ENCODE assay signal across 15 mouse cellular contexts in the genomic region with DNA sequence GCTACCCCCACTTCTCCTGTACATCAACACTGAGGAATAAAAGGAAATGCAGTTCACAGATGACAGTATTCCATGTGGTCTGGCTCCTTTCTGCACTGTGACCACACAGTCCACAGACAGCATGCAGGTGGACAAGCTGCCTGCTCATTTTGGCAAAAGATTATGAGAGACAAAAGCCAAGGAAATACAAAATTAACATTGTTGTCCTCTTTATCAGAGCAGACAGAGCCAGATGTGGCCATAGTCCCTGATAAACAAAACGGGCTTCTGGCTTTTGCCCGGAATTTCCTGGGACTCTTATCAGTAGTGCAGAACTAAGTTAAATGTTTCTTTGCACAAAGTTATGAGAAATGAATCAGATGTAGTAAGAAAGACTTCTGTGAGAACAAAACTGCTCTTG.
DNase-seq lines count a peak whose midpoint lies in the region; ATAC-seq lines count a peak whose summit lies in the region.
"Had no signal": no experiment of that assay in that cellular context is flagged by ENCODE, and none has a peak within 500 bp of the region (broad histone marks: within the 10 kb centered on the region; RNA-seq: fewer than 3 reads in every experiment).

No protein-coding gene starts in this region.

- no peaks in the 10 kb centered on the region for H3K9me3 ChIP-seq in heart, embryonic 15.5 days (replicated peaks)
- H3K9me3 ChIP-seq in liver, embryonic 11.5 days (ENCODE audit: control insufficient read depth, low read length): no peaks in the 10 kb centered on the region
- H3K9me3 ChIP-seq in neural tube, embryonic 15.5 days (replicated peaks): no peaks in the 10 kb centered on the region
- H3K9me3 ChIP-seq in midbrain, embryonic 11.5 days (ENCODE audit: control insufficient read depth, low read length): no peaks in the 10 kb centered on the region
- H3K9me3 ChIP-seq: embryonic facial prominence, embryonic 15.5 days; forebrain, embryonic 15.5 days had no signal

- 20% methylated on average over 2 of the region's 2 CpGs for WGBS in heart, embryonic 15.5 days
- 5% methylated on average over 2 of the region's 2 CpGs for WGBS in liver, embryonic 11.5 days
- WGBS in neural tube, embryonic 15.5 days: 72% methylated on average over 2 of the region's 2 CpGs
- 86% methylated on average over 2 of the region's 2 CpGs for WGBS in midbrain, embryonic 11.5 days

- peaks cover 52% of the 10 kb centered on the region for H3K4me1 ChIP-seq in heart, embryonic 15.5 days (replicated peaks)
- peaks cover 41% of the 10 kb centered on the region for H3K4me1 ChIP-seq in brown adipose tissue, adult 24 weeks (ENCODE audit: control insufficient read depth, insufficient read depth, insufficient read length, low read length)
- H3K4me1 ChIP-seq in liver, embryonic 11.5 days (replicated peaks; ENCODE audit: control insufficient read depth, insufficient read depth, low read length): peaks cover 49% of the 10 kb centered on the region
- peaks cover 25% of the 10 kb centered on the region for H3K4me1 ChIP-seq in neural tube, embryonic 15.5 days
- H3K4me1 ChIP-seq in midbrain, embryonic 11.5 days (ENCODE audit: control insufficient read depth, insufficient read depth, low read length): peaks cover 6% of the 10 kb centered on the region
- H3K4me1 ChIP-seq: forebrain, embryonic 15.5 days had no signal

- H3K4me2 ChIP-seq in heart, embryonic 15.5 days: no peak overlapping the region
- peak overlapping the region; percentile 51 for H3K4me2 ChIP-seq in liver, embryonic 11.5 days
- H3K4me2 ChIP-seq in neural tube, embryonic 15.5 days: no peak overlapping the region
- H3K4me2 ChIP-seq in midbrain, embryonic 11.5 days: no peak overlapping the region
- H3K4me2 ChIP-seq: embryonic facial prominence, embryonic 15.5 days; forebrain, embryonic 15.5 days had no signal

- no peaks in the 10 kb centered on the region for H3K27me3 ChIP-seq in heart, embryonic 15.5 days
- H3K27me3 ChIP-seq in liver, embryonic 11.5 days (replicated peaks; ENCODE audit: control insufficient read depth, insufficient read depth, low read length): no peaks in the 10 kb centered on the region
- H3K27me3 ChIP-seq in neural tube, embryonic 15.5 days (replicated peaks): no peaks in the 10 kb centered on the region
- H3K27me3 ChIP-seq in midbrain, embryonic 11.5 days (ENCODE audit: control insufficient read depth, insufficient read depth, low read length): no peaks in the 10 kb centered on the region
- H3K27me3 ChIP-seq: embryonic facial prominence, embryonic 15.5 days; forebrain, embryonic 15.5 days had no signal

- 0 out of 2 replicates have a peak overlapping the region, but pooled peaks have one; percentile 7 for H3K27ac ChIP-seq in heart, embryonic 15.5 days
- peak overlapping the region; percentile 19; the same call in 1 of the 2 replicates for H3K27ac ChIP-seq in brown adipose tissue, adult 24 weeks (replicated peaks; ENCODE audit: low read depth, low read length)
- peak overlapping the region; percentile 80 for H3K27ac ChIP-seq in liver, embryonic 11.5 days (ENCODE audit: low read depth, low read length)
- no peak overlapping the region for H3K27ac ChIP-seq in neural tube, embryonic 15.5 days (replicated peaks)
- no peak overlapping the region for H3K27ac ChIP-seq in midbrain, embryonic 11.5 days (ENCODE audit: low read depth, low read length)
- H3K27ac ChIP-seq: embryonic facial prominence, embryonic 15.5 days; forebrain, embryonic 15.5 days had no signal

- DNase-seq in heart, adult 8-10 months (ENCODE audit: low spot score): no peak
- DNase-seq in 416B (ENCODE audit: low read depth): peak; percentile 89
- no peak for DNase-seq in liver, embryonic 11.5 days (ENCODE audit: low spot score)
- DNase-seq in thymus, postnatal 10 days (ENCODE audit: low spot score in 2 of 2): no peak
- no peak for DNase-seq in midbrain, embryonic 11.5 days (ENCODE audit: low spot score, missing footprints)
- DNase-seq: cerebellum, postnatal 36 days; gastrocnemius, postnatal 36 days; kidney, postnatal 10 days; layer of hippocampus, postnatal 36 days; right cerebral cortex, postnatal 14 days had no signal

- H3K4me3 ChIP-seq in heart, embryonic 15.5 days: no peak overlapping the region
- H3K4me3 ChIP-seq in brown adipose tissue, adult 24 weeks (ENCODE audit: insufficient read depth, low read depth, low read length): no peak overlapping the region
- H3K4me3 ChIP-seq in liver, embryonic 11.5 days (ENCODE audit: low read depth, low read length): no peak overlapping the region
- no peak overlapping the region for H3K4me3 ChIP-seq in neural tube, embryonic 15.5 days (replicated peaks)
- no peak overlapping the region for H3K4me3 ChIP-seq in midbrain, embryonic 11.5 days (ENCODE audit: low read depth, low read length)
- H3K4me3 ChIP-seq: embryonic facial prominence, embryonic 15.5 days; forebrain, embryonic 15.5 days had no signal

- no peak for ATAC-seq in heart, embryonic 15.5 days (replicated peaks; ENCODE audit: insufficient number of reproducible peaks, insufficient read depth, low FRiP score, low read depth)
- ATAC-seq in liver, embryonic 11.5 days (replicated peaks; ENCODE audit: low FRiP score): peak; percentile 62
- ATAC-seq in neural tube, embryonic 15.5 days (ENCODE audit: low FRiP score): no peak
- ATAC-seq in midbrain, embryonic 11.5 days (ENCODE audit: low FRiP score): no peak
- ATAC-seq: forebrain, embryonic 15.5 days had no signal

- no peak overlapping the region for H3K9ac ChIP-seq in heart, embryonic 15.5 days
- peak overlapping the region; percentile 30; the same call in 1 of the 2 replicates for H3K9ac ChIP-seq in liver, embryonic 11.5 days (ENCODE audit: low read depth, low read length)
- H3K9ac ChIP-seq in neural tube, embryonic 15.5 days (replicated peaks): no peak overlapping the region
- no peak overlapping the region for H3K9ac ChIP-seq in midbrain, embryonic 11.5 days (ENCODE audit: low read length)
- H3K9ac ChIP-seq: embryonic facial prominence, embryonic 15.5 days; forebrain, embryonic 15.5 days had no signal

- peaks cover 5% of the 10 kb centered on the region; the same call in 1 of the 2 replicates for H3K36me3 ChIP-seq in heart, embryonic 15.5 days
- H3K36me3 ChIP-seq in liver, embryonic 11.5 days (ENCODE audit: control insufficient read depth, insufficient read depth, low read length): no peaks in the 10 kb centered on the region
- H3K36me3 ChIP-seq in neural tube, embryonic 15.5 days: peaks cover 13% of the 10 kb centered on the region
- no peaks in the 10 kb centered on the region for H3K36me3 ChIP-seq in midbrain, embryonic 11.5 days (ENCODE audit: control insufficient read depth, insufficient read depth, low read length)
- H3K36me3 ChIP-seq: embryonic facial prominence, embryonic 15.5 days had no signal

Comparison
In these comparisons a context has a peak if more than half of its experiments do, and no peak if none do; other contexts are left out.
1. H3K27ac ChIP-seq: peak in heart, embryonic 15.5 days (single experiment), brown adipose tissue, adult 24 weeks (single experiment) and liver, embryonic 11.5 days (single experiment); none in neural tube, embryonic 15.5 days (single experiment) and midbrain, embryonic 11.5 days (single experiment).